Mouse (Mus musculus) spleen, adult 12 weeks (tissue): ENCODE data around the gene Ntm.

Source experiments
- DNase-seq: peaks from one replicate; pipeline ENCODE4 v3.0.0; 2022; ENCODE audit warnings: low spot score

Gene Ntm

GRCm38 (mm10) chr9:29319197-29319596 lies 643.7 kb downstream of the Ntm start:
- no peak for DNase-seq

- DNase-seq = no peak
These were observed 644.2 kb downstream of the Ntm start for GRCm38 (mm10) chr9:29318676-29319162.

DNA sequence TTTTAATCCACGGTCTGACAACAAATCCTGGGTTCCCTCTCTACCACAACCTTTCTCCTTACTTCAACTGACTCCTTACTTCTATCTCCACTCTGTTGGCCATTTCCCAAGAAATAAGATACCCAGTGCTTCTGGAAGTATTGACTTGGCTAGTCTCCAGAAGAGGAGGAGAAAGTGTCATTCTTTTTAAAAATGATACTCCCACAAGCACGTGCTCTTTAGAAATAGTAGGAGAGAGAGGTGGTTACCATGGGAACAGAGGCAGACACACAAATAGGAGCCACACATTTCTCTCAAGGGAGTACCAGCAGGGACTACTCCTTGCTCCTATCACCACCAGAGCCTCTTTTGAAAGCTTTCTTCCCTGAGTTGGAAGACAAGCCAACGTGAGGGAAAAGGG lies 645.3 kb downstream of the Ntm start:
- no peak for DNase-seq

GRCm38 (mm10) chr9:29315842-29316241 lies 647.1 kb downstream of the Ntm start:
- DNase-seq = no peak

DNA sequence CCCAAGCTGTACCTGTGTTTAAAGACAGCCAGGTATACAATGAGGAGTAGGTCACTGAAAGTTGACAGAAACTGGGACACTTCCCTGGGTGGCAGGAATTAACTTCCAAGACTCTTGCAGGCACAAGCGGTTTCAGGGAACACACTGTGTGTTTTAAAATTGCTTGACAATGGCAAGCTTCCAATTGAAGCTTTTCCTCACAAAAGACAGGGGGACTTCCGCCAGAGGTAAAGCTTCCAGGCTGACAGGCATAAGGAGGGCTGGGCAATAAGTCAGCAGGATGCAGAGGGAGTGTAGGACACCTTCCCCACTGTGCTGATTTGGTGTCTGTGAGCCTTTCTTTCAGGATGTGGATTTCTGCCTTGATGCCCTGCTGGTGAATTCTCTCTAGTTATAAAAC lies 656.0 kb downstream of the Ntm start:
- DNase-seq = no peak

- DNase-seq = no peak
These were observed 664.6 kb downstream of the Ntm start for GRCm38 (mm10) chr9:29298340-29298739.

DNA sequence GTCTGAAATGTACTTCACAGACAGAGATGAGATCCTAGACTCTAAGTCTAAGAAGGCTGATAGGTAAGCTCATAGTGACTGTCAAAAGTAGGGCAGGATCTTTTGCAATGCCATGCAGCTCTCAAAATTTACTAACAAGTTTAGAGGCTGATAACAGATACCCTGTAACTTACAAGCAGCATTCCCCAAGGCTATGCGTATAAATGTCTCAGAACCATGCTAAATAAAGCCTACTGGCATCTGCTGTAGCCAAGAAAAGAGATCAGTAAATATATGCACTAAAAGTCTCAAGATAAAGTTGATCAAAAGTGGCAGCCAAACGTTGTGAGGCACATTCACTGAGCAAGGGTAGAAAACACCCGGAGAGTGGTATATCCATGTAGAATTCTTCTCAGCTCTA lies 666.2 kb downstream of the Ntm start:
- DNase-seq = no peak

DNA sequence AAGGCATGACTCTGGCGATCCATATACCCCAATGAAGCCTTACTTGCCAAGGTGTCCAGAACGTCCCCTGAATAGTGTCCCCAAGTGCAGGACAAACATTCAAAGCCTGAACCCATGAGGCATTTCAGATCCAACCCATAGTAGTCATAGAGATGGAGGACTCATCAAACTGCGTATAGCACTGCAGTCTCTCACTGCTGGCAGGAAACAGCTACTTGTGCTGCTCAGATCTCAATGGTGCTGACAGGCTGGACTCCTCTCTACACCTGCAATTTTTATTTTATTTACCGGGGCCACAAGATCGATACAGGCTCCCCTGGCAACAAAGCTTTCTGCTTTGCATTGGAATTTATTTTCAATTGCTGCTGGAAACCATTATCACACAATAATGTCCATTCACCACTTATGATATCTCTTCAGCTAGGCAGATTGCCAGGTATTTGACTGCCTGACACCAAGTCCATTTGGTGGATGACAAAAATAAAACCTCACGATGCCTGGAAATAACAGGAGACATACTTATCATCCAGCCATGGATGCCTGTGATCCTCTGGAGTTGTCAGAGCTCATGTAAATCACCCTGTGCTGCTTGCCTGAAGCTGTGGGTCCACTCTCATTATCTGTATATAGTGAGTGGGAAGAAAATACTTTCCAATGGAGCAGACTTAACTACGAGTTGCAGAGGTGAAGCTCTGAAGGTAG lies 674.8 kb downstream of the Ntm start:
- no peak for DNase-seq

DNA sequence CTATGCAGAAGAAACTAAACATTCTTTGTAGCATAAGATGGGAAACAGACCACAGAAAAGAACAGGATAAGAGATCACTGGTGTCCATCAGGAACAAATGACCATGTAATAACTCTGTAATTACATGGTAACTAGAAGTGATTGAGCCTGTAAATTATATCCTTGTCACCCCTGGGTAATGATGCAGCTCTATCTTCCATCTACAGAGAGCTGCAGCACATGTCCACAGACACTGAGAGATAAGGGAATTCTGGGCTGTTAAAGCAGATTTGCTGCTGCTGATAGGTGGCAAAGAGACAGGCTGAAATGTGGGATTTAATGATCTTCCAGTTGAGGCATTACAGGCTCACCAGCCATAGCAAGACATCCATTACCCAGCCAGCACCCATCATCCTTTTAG lies 677.8 kb downstream of the Ntm start:
- DNase-seq = no peak

DNA sequence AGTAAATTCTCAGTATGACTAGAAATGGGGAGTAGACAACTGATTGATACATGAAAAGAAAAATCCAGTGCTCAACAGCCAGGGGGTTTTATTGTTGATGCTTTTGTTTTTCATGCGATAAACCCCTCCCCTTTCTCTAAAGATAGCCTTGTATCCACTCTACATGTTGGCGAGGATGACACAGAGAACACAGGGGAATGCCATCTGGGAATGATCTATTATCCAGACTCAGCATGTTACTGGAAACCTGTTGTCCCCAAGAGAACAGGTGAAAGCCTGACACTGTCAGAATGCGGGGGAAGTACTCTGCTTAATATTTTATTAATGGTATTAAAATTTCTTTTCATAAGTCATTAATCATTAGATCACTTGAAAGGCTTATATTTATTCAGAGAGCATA lies 690.1 kb downstream of the Ntm start:
- no peak for DNase-seq

DNA sequence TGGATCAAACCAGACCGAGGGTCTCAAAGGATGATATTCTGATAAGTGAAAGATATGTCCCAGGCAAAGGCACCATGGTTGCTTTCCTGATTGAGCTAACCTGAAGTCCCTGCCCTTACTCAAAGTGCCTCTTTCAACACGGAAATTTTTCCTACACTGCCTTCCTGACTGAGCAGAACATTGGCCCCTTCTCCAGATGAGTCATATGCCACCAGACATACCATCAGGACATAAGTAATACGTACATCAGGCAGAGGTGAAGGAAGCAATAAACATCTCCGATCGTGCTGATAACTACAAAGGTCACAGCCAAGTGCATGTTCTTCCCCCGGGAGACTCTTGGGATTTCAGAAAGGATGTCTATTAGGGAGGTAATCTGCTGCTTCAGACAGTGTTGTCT lies 693.0 kb downstream of the Ntm start:
- DNase-seq = no peak

DNA sequence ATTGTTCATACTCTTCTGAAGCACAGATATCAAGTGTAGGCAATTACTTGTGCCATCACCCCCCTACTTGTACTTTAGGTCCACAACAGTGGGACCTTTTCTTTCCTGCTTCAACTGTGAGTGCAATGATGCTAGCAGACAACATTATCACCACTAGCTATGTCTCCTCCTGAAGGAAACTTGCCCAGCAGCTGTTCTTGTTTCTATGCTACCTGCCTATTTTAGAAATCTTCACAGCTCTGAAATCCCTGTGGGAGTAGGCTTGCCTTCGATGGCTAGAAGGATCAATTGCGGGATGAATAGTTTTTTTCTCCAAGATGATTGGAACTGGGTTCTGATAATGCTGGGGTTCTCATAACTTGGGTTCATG lies 693.7 kb downstream of the Ntm start:
- DNase-seq = no peak

- DNase-seq = no peak
These were observed 694.2 kb downstream of the Ntm start for GRCm38 (mm10) chr9:29268583-29269276.

GRCm38 (mm10) chr9:29267663-29268062 lies 695.3 kb downstream of the Ntm start:
- DNase-seq = no peak

GRCm38 (mm10) chr9:29265177-29265576 lies 697.8 kb downstream of the Ntm start:
- DNase-seq = no peak

DNA sequence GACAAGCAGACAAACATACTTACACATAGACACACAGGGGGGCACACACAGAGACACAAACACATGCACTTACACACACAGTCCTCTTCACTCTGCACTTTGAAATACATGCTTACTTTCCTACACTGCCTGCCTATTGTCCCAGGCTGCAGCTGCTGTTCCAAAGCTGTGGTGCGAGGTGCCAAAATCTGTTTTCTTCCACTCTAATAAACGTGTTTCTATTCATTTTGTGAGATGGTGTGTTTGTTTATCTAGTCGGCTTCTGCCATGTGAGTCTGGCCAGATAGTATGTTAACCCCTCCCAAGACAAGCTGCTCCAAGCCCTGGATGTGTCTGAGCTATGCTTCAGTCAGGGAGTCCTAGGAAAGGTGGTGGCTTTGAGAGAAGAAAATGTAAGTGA lies 700.1 kb downstream of the Ntm start:
- DNase-seq = no peak

GRCm38 (mm10) chr9:29252866-29253265 lies 710.1 kb downstream of the Ntm start:
- DNase-seq = no peak

DNA sequence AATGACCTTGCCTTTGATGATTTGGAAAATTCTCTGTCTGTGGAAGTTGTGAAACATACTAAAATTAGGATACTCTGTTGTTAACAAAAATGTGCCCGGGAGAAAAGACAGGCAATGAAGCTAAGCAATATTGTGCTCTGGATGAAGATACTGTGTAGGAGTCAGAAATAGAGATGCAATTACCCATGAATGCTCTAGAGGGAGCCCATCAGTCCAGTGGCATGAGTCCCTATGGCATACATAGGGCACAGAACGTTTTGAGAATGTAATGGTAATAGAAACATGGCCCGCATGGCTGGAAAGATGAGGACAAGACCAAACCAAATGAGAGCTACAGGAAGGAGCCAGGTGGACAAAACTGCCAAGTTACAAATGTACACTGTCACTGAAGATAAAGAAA lies 712.1 kb downstream of the Ntm start:
- no peak for DNase-seq

DNA sequence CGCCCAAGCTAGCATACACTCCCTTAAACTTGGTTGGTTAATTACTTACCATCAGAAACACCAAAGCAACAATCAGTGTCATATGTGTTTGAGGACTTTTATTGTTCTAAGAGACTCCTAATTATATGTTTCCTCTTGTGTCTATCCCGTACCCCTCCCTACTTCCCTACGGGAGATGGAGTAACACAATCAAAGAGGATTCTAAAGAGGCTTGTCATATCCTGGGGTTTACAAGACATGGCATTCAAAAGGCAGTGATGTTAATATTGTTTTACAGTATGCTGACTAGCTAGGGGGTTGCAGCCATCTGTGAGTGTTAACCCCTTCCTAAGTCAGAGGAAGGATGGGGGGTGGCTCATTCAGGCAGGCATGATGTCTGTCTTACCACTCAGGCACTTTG lies 715.1 kb downstream of the Ntm start:
- DNase-seq = no peak

DNA sequence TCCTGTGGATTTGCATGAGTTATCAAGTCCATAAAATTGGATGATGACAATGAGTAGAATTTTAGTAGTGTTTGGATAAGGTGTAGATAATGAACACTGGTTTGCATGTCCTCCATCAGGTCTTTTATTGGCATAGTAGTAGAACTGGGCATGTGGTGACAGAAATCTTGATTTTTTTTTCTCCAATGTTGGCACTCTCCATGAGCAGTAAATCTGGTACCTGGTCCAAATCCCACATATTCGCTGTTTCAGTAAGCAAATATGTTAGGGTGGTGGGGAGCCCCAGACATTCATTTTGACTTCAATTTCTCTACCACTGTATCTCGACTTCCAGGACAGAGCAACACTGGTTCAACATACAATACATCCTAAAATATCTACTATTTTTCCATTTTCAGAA lies 718.9 kb downstream of the Ntm start:
- DNase-seq = no peak

- DNase-seq = no peak
These were observed 720.2 kb downstream of the Ntm start for GRCm38 (mm10) chr9:29242497-29243422.

DNA sequence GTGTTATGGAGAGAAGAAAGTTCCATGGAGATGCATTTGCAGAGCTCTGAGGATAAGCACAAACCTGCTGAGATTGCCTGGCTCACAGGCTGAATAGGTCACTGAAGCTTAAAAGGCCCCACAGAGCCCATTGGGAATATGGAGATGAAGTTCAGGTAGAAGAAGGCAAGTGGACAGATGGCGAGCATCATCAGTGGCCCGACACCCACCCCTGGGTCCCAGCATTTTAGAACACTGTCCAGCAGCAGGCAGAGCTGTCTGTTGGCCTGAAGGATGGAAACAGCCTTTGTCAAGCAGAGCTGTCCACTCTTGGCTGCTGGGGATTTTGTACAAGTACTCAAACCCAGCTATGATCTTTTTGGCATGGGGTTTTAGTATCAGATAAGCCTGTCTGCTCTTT lies 722.1 kb downstream of the Ntm start:
- no peak for DNase-seq

DNA sequence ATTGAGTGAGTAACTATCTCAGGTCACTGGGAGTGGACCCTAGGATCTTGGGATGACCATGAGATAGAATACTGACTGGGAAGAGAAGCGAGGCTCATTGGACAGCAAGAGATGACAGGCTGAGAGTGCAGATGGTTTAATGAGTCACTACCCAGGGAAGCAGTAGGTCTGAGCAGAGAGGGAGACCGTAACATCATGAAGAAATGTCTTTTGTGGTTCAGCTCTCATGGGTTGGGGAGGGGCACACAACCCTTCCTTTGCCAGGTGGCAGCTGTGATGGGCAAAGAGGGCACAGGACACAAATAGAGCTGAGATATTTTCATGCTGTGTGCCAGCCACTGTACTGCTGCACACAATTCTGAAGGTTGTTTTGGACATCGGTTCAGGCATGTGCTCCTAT lies 724.0 kb downstream of the Ntm start:
- no peak for DNase-seq
